Mouse (Mus musculus): ENCODE results near the gene Gm10282.

DNA sequence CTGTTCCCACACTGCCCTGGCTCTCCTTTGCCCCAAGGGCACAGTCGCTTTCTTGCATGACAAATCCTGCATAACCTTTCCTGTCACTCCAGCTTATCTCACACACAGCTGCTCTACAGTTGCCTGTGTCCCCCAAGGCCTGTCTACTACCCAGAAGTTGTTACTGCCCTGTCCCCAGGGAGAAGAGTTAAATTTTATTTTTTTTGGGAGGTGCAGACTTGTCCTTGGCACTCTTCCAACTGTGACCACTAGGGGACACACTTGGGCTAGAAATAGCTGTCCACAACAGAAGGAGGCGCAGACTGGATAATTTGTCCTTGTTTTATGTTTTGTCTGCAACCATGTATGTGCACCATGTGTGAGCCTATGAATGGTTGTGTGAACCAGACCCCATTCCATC lies 44.0 kb downstream of the Gm10282 start:
- TF ChIP-seq KAT2A (conservative IDR thresholded peaks at IDR 0.05; ENCODE audit: low read depth, low read length), result no peak
- peak; percentile 44 to 70 (median 66) for TF ChIP-seq CTCF (IDR thresholded peaks at IDR 0.05 in 2 of 3, conservative IDR thresholded peaks at IDR 0.05 in 1 of 3; ENCODE audit: control insufficient read depth in 1 of 3, insufficient read depth in 1 of 3, low read depth in 2 of 3, low read length in 3 of 3, poor library complexity in 1 of 3, severe bottlenecking in 1 of 3)
- TF ChIP-seq MYC (IDR thresholded peaks at IDR 0.05; ENCODE audit: low read depth, low read length), result no peak
- TF ChIP-seq MAFK (IDR thresholded peaks at IDR 0.05; ENCODE audit: borderline replicate concordance, low read depth, low read length), result no peak
- no peak for TF ChIP-seq UBTF (IDR thresholded peaks at IDR 0.05; ENCODE audit: borderline replicate concordance, insufficient read depth, low read depth, low read length)
- TF ChIP-seq GABPA (IDR thresholded peaks at IDR 0.05; ENCODE audit: low read depth, low read length), result no peak
- TF ChIP-seq SIN3A (IDR thresholded peaks at IDR 0.05; ENCODE audit: low read length), result no peak
- TF ChIP-seq NELFE (IDR thresholded peaks at IDR 0.05; ENCODE audit: low read depth, low read length), result no peak
- no peak for TF ChIP-seq USF2 (IDR thresholded peaks at IDR 0.05; ENCODE audit: borderline replicate concordance in 1 of 2, insufficient read depth in 1 of 2, low read depth in 1 of 2, low read length in 2 of 2)
- TF ChIP-seq POLR2A (IDR thresholded peaks at IDR 0.05; ENCODE audit: control insufficient read depth in 1 of 2, insufficient read depth in 1 of 2, low read depth in 1 of 2, low read length in 2 of 2, poor library complexity in 1 of 2), result no peak
- TF ChIP-seq CHD2 (IDR thresholded peaks at IDR 0.05; ENCODE audit: low read length), result no peak
